Mouse (Mus musculus): Measurements from ENCODE around the gene Tmtc1.

Tmtc1 gene

DNA sequence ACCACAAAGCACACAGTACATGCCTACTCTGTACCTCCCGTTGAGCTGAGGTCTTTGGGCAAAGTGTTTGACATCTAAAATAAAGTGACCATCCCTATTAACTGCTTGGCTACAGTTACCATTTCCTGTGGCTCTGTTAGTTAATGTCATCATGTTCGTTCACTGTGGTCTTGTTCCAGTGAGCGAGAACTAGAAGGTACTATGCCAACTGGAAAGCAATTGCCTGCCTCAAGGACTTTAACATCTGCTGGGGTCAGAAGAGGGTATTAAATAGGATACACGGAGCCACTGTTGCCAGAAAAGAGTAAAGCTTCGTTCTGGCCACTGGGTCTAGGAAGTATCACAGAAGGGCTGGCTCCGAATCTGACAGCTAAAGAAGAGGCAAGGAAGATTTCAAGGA, 23.8 kb downstream of the Tmtc1 start:
- DNase-seq = no peak

GRCm38 (mm10) chr6:148416597-148416996, 27.6 kb downstream of the Tmtc1 start:
- no peak for DNase-seq

DNA sequence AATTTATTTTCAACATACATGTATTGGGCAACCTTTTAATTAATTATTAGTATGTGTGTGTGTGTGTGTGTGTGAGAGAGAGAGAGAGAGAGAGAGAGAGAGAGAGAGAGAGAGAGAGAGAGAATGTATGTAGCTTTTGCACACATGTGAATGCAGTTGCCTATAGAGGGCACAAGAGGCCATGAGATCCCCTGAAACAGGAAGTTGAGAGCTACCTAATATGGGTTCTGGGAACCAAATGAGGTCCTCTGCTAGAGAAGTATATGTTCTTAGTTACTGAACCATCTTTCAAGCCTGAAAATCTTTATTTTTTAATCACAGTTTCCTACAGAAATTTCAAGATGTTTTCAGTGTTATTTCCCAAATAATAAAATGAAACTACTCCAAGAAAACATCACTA, 30.6 kb downstream of the Tmtc1 start:
- no peak for DNase-seq

DNA sequence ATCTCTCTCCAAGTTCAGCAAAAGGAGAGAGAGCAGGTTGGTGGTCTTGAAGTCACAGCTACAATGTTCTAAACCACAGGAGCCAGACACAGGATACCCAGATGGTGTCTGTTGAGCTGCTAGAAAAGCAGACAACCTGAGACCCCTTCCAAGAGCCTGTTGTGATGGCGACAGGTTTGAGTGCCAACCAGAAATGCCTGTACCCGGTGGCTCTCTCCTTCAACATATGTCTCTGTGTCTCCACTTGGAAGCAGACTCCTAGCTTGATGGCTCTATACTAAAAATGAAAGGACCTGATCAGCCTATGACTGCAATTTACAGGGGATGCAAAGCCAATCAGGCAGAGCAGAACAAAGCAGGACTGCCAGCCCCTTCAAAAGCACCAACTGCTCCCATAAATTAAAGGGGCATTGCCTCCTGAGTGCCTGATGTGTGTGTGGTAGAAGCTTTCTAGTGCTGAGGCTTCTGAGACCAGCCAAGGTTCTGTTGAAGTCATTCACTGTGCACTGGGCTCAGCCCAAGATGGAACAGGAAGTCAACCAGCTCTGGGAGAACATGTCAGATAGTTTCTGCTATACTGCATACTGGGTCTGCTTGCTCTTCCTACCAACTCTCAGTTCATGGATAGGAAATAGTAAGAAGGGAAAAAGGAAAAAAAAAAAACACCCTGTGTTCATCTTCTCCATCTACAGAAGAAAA, 37.2 kb downstream of the Tmtc1 start:
- DNase-seq = no peak

- DNase-seq = no peak
Observed at GRCm38 (mm10) chr6:148405599-148405998, 38.6 kb downstream of the Tmtc1 start.

GRCm38 (mm10) chr6:148404500-148404899, 39.7 kb downstream of the Tmtc1 start:
- DNase-seq = no peak

DNA sequence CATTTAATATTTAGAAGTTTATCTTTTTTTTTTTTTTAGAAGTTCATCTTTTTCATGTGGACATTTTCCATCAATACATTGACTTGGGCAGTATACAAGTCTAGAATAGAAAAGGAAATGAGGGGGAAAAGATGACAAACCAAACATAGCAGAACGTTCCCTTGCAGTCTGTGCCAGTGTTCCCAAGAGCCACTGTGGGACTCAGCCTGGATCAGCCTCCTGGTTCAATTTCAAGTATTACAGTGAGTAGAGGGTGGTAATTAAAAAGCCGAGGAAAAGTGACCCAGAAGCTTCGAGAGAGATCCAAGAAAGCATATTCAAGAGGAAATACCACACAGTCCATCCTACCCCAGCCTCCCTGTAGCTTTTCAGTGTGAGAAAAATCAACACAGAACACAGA, 40.4 kb downstream of the Tmtc1 start:
- DNase-seq = no peak

GRCm38 (mm10) chr6:148401031-148401430, 43.2 kb downstream of the Tmtc1 start:
- no peak for DNase-seq

- no peak for DNase-seq
Observed at GRCm38 (mm10) chr6:148399541-148399940, 44.6 kb downstream of the Tmtc1 start.

GRCm38 (mm10) chr6:148398888-148399287, 45.3 kb downstream of the Tmtc1 start:
- DNase-seq = no peak

- DNase-seq = no peak
Observed at GRCm38 (mm10) chr6:148397270-148397669, 46.9 kb downstream of the Tmtc1 start.

GRCm38 (mm10) chr6:148395272-148395671, 48.9 kb downstream of the Tmtc1 start:
- DNase-seq = no peak

DNA sequence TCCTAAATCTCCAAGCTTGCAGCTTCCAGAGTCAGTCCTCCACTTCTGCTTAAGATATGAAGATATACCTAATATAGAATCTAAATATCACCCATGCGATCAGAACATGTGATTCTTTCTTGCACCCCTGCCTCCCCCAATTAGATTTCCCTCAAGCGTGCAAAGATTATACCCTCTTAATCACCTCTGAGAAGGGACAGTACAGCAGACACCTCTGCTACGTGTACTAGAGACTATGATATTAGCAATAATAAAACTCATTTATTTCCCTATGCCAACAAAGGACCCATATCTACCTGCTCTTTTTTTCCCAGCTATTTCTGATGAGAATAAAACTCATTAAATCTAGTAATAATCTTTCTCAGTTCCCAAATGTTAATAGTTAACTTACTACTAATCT, 49.9 kb downstream of the Tmtc1 start:
- no peak for DNase-seq

DNA sequence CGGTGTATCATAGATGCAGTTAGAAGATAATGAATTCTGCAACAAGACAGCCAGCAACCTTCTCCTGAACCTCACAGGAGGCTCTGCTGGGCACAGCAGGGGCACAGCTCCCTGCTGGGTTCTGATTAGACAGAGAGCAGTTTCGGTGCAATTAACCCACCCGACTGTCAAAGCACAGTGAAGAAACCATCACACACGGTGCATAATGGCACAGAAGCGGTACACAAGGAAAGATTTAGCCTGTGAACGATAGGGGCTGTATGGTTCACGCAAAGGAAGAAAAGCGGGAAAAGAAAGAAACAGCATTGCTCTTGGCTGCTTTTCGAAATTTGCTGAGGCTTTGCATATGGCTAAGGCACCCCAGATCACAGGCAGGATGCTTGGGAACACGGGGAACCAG, 52.0 kb downstream of the Tmtc1 start:
- no peak for DNase-seq

GRCm38 (mm10) chr6:148391286-148391685, 52.9 kb downstream of the Tmtc1 start:
- DNase-seq = peak; percentile 42 to 50

DNA sequence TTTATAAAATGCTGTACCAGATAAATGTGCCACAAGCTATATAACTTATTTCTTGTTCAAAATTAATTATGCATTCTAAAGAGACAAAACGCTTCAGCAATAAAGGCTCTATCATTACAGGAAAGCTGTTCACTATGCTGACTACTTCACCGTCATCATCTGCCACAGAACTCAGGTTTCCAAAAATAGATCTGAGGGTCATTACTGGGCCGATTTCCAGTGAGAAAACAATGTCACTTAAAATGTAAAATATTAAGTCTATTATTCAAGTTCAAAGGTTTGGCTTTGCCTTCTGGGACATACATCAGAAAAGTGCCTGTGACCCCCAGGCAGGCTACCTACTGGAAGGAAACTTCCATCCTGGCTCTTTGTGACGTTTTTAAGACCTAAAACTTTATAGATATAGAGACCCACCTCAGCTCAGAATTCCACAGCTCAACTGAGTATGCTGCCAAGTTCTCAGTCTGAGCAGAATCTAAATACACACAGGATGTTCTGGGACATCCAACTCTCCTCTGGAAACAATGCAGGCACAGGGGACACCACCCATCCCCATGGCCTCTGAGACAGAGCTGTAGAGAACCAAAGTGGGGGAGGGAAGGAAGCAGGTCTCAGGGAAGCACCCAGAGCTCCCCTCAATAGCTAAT, 53.4 kb downstream of the Tmtc1 start:
- DNase-seq = peak; percentile 16 to 32

GRCm38 (mm10) chr6:148387990-148388389, 56.2 kb downstream of the Tmtc1 start:
- no peak for DNase-seq

GRCm38 (mm10) chr6:148384111-148384895, 59.9 kb downstream of the Tmtc1 start:
- peak in 1 of 2 experiments; percentile 52 for DNase-seq

- DNase-seq = no peak
Observed at GRCm38 (mm10) chr6:148381163-148381782, 62.9 kb downstream of the Tmtc1 start.

DNA sequence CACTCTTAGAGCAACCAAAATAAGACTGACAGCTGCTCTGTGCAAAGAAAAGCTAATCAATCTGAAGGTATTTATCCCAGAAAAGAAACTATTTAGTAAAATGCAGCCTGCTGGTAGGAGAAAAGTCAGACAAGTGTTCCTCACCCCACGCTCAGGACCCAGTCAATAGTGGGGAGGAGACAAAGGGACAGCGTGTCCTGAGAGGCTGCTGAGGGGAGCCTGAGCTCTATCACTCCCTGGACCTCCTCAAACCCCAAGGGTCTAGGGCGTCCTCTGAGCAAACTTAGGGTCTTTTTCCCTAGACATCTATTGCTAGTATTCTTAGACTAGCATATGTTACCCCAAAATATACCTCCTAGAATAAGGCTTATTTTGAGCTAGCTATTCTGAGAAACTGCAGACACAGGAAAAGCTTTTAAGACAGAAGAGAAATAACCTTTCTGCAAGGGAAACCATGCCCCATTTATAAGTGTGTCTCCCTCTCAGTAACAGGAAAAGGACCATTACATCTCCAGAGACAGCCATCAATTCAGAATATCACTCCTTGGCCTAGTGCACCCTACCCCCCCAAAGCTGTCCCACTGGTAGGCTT, 68.5 kb downstream of the Tmtc1 start:
- no peak for DNase-seq

DNA sequence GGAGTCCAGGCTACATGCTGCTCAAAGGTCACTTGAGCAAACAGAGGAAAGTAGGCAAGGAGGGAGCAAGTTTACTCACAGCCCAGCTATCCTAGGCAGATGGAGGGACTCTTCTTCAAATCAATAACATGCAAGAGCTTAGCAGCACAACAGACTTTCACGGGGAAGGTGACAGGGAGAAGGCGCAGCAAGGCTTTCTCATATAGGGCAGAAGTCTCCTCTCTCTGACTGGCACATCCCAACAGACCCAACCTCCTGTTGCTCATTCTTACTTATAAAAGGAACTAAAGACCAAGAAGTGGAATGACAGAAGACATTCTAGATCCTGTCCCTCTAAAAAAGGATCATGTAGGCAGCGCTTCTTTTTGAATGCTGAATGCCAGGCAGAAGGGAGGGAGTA, 69.2 kb downstream of the Tmtc1 start:
- no peak for DNase-seq

DNA sequence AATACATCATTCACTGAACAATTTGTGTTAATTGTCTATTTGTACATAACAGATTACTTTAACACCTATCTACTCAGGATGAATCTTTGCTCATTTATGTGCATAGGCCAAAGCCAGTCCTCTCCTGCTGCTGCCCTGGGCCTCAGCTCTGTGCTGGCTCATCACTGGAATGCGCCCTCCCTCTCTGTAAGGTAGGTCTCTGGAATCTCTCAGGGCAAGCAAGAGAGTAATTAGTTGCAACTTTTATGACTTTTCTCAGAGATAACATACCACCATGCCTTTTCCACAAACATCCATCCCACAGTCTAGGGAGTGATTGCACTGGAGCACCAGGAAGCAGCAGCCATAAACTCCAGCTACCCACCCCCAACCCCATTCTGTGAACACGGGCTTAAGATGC, 70.7 kb downstream of the Tmtc1 start:
- DNase-seq = no peak

- DNase-seq = no peak
Observed at GRCm38 (mm10) chr6:148371223-148371622, 73.0 kb downstream of the Tmtc1 start.
